Mouse (Mus musculus) CD4-positive, CD25-positive, alpha-beta regulatory T cell, adult 4 months (primary cell): ENCODE measurements around the gene Rasl10a. TPM values are rescaled to one million over a fixed set of nuclear protein-coding genes. Genes with fewer than 3 reads are reported as not detected.
A peak's percentile ranks its signal among the peaks of the same experiment; 100 is the strongest.

Experiments used
- ATAC-seq: one replicate; pipeline ENCODE4 v1.8.0; 2017
- polyA plus RNA-seq, 2 experiments: library from polyadenylated mRNA; unstranded; fragments of 100-300 nt; shearing (Covaris generic); gene quantifications; one replicate each; pipeline ENCODE4 v1.2.1; 2017

The Rasl10a gene
- polyA plus RNA-seq, 2 experiments from 2014 or later = not detected

DNA sequence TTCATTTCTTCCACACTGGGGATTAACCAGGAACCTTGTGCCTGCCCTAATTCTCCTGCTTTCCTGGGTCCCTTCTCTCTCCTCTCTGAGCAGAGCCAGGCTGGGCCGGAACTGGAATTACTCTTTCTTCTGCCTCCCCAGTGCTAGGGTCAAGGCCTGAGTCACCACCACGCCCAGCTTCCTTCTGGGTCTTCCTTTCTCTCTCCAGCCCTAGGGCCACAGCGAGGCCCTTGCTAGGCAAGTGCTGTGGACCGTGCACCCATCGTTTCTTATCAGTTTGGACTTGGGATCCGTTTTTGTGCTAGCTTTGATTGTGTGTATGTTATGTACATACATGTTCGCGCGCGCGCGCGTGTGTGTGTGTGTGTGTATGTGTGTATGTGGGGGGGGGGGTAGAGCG lies 3.8 kb upstream of the Rasl10a start:
- no peak for ATAC-seq

- ATAC-seq = no peak
Measured at GRCm38 (mm10) chr11:5054874-5055273, 3.1 kb upstream of the Rasl10a start.

DNA sequence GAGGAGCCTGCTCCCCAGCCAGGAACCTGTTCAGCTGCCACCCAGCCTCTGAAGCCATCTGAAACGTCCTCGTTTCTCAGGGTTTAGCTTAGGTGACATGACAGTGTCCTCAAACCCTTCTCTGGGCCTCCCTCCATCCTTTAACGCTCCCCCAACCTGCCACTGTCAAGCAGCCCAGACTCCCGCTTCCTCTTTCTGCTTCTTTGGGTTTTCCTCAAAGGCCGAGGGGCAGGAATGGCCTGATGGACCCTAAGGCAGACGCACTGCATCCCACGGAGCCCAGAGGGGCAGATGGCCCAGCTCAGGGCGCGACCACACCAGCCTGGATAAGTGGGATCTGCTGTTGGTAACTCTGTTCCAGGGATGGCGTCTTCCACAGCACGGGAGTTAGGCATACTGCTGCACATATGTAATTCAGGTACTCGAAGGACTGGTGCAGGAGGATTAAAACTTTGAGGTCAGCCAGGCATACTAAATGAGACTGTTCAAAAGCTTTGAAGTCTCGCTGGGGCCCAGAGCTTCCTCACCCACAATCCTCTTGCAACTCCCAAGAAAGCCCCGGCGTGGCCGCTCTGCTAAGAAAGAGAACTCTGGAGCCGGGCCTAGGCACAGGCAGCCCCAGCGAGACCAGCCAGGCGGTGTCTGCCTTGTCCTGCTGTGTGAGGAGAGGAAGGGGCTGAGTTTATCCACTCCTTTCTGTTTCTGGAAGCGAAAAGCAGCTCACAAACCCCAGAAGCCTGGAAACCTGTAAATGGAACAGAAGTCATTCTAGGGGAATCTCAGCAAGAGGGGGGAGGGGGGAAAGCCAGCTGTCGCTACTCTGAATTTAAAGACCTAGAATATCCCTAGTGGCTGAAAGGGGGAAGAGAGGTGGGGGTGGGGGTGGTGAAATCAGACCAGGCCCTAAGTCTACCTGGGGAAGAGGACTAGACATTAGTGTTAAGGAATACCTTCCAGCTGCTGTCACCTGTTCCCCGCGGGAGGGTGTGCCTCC lies 1.7 kb upstream of the Rasl10a start:
- no peak for ATAC-seq

DNA sequence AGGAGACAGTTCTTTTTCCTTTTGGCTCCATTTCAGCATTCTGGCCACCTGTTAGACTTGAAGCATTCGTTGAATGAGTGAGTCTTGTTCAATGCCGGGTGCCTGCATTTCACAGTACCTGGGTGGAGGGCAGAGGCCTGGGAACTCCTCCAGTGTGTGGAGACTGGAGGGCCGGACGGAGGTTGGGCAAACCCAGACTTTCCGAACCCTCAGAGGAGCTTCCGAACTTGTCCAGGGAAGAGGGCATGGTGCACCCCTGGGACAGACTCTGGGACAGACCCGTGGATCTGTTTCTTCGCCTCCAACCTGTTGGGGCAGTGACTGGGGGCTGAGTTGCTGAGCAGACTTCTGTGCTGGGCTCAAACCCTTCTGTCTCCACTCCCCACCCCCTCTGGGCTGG lies 864 bp upstream of the Rasl10a start:
- ATAC-seq = no peak

DNA sequence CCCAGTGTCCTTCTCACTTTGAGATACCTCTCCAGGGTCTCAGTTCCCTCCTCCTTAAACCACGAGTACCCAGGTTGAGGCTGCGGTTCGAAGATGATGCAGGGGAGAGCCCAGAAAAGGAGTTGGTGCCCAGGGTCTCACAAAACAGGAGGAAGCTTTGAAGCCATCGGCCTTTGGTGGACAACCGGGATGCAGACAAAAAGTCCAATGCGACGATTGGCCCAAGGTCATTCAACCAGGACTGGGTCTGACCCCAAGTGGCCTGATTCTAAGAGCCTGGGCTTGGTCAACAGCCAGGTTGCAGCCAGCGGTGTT lies 430 bp upstream of the Rasl10a start:
- no peak for ATAC-seq

- ATAC-seq = no peak
Measured at GRCm38 (mm10) chr11:5058783-5059182, 855 bp downstream of the Rasl10a start.

DNA sequence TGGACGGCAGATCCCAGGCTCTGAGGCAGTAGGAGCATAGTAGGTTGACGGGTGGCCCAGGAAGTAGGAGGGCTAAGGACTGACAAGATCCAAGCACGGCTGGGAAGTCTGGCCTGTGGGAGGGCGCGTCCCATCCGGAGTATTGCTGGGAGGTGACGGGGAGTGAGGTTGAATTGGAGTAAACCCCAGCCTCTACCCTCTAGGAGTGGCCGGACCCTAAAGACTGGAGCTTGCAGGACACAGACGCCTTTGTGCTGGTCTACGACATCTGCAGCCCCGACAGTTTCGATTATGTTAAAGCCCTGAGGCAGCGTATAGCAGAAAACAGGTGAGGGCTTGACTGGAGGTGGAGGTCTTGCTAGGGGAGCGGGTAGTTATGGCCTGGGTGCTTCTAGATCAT lies 1.3 kb downstream of the Rasl10a start:
- ATAC-seq = no peak

DNA sequence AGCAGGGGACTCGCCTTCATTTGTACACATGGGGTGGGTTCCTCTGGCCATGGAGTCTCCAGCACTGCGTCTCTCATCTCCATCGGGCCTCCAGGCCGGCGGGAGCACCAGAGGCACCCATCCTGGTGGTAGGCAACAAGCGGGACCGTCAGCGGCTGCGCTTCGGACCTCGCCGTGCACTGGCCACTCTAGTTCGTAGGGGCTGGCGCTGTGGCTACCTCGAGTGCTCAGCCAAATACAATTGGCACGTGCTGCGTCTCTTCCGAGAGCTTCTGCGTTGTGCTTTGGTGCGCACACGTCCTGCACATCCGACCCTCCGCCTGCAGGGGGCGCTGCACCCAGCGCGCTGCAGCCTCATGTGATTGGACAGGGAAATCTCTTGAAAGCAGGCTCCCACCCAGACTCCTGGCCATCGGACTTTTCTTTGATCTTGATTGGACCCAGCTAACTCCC lies 1.8 kb downstream of the Rasl10a start:
- no peak for ATAC-seq

- ATAC-seq = no peak
Measured at GRCm38 (mm10) chr11:5060756-5061412, 3.0 kb downstream of the Rasl10a start.

DNA sequence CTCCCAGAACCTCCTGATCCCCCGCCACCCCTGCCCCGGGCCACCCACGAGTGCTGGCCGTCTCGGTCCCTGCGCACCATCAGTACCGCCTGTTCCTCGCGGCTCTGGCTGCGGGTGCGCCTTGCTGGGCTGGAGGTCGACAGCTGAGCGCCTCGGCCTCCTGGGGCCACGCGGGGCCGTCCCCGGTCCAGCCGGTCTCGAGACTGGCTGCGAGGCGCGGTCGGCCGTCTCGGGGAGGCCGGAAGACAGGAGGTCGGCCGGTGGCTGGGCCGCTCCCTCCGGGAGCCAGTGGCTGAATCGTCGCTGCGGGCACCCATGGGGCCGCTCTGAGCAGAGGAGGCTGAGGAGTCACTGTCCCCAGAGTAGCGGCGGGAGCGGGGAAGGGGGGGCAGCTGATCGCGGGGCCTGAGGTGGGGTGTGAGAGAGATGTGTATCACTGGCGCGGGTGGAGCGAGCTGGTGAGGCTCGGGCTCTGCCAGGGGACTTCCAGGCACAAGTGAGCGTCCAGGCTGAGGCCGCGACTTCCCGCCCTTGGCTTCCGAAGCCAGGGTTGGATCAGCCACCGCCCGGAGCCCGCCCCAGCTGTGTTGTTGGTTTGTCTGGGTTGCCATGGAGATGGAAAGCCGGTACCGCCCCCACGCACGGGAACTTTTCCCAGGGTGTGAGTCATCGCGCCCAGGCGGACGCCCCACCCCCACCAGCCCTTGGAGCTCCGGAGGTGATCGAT lies 3.6 kb downstream of the Rasl10a start:
- peak; percentile 72 for ATAC-seq

GRCm38 (mm10) chr11:5062326-5062725 lies 4.4 kb downstream of the Rasl10a start:
- no peak for ATAC-seq

DNA sequence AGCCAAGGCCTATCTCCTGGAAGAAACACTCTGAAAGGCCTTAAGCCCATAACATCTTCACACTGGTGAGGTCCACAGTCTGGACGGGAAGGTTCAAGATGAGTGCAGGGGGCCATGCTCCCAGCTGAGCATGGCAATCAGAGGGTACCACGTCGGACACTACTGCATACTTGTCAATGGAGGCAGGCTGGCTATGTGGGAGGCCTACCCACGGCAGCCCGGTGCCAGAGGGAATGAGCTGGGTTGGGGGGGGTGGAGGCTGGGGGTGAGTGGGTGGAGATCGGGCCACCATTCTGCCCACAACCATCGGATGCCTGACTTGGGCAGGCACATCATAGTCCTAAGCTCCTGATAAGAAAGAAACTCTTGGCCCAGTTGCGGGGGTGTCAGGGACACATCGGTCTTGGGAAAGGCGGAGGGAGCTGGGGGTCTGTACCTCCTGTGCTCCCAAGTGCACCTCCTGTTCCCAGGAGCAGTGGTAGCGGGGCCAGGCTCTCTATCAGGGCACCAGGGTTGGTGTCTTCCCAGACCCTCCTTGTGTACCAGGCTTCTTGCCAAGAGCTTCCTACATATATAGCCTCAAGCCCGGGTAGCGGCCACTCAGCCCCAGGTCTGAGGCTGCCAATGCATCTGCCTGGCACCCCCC lies 5.1 kb downstream of the Rasl10a start:
- no peak for ATAC-seq

- no peak for ATAC-seq
Measured at GRCm38 (mm10) chr11:5063561-5064281, 5.8 kb downstream of the Rasl10a start.

DNA sequence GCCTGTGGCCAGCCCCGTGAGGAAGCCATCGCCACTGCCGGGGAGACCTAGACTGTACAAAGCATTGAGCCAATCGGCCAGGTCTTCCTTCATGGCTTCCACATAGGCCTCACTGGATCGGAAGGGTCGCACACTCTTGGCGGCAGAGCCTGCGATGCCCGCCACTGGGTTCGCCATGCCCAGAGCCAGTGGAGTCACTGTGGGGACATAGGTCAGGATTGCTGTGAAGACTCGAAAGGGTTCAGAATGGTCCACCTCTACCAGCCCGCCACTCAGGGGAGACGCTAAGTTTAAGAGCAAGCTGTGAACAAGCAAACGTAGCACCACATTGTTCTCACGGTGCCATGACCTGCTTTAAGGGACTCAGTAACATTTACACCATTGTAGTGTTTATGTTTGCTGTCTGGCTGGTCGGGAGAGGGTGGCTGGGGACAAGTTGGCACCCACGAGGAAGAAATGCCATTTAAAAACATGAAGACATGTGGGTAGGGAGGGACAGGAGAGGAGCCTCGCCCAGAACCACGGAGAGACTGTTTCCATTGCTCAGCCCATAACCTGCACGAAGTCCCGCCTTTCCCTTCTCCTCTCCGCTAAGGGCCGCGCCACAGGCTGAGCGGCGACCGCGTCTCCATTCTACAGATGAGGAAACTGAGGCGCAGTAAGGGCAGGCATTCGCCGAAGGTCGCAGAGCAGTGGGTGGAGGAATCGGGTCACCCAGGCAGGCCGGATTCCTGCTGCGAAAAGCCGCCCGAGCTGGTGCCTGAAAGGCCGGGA lies 6.5 kb downstream of the Rasl10a start:
- no peak for ATAC-seq

DNA sequence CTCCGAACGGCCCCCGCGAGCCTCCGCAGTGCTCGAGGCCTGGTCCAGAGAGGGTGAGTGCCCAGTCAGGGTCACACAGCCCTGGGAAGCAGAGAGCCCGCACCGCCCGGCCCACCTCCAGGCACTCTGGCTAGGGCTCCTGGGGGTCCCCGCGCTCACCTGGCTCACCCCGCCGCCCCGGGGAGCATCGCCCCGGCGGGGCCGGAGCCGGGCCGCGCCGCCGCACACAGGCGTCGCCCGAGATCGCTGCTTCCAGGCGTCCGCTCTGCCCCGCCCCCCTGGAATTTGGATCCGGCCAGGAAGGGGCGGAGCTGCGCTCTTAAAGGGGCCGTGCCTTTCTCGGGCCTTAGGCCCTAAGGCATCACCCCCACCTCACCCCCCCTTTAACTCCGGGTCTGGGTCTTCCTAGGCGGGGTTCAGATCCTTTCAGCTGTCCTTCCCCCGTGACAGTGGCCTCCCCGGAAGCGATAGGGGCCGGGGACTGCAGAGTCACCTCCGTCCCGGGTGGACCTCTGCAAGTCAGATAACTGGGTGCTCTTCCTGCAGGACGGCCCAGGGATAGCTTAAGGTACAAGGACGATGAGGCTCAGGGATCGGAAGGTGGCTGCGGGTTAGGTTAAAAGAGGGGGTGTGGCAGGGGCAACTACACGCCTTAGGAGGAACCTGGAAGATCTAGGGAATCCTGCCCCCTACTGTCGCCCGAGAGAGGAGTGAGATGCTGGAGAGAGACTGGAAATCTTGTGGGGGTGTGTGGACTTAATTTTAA lies 7.3 kb downstream of the Rasl10a start, which contains the start of gene Gas2l1:
Gas2l1 (minus strand) TSS at position 272 of the 766 bp plus-strand sequence.
- peak; percentile 38 for ATAC-seq

DNA sequence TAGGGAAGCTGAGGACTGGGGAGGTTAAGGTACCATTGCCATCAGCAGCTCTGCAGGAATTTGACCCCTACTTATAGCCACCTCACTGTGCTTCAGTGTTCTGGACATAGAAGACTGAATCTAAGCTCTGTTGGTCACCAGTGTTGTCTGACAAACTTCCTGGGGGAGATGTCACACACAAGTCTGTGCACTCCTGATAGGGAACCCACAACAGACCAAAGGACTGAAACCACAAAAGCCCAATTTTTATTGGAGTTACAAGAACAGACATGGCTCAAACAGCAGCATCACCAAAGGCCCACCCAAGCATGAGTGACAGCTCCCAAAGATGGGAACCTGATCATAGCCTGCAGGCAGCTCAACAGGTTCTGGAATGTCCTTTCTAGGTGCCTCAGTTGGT lies 9.1 kb downstream of the Rasl10a start:
- no peak for ATAC-seq

GRCm38 (mm10) chr11:5068126-5068971 lies 10.4 kb downstream of the Rasl10a start:
- no peak for ATAC-seq

DNA sequence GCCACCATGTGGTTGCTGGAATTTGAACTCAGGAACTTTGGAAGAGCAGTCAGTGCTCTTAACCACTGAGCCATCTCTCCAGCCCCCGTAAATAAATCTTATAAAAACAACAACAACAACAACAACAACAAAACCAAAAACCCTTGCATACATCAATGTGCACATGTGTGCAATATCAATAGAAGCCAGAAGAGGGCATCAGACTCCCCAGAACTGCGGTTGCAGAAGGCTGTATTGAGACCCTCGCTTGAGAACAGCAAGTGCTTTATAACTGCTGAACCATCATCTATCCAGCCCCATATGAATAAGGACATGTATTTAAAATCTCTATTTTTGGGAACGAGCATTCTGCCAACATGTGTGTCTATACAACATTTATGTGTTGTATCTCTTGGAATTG lies 17.0 kb downstream of the Rasl10a start:
- ATAC-seq = no peak

DNA sequence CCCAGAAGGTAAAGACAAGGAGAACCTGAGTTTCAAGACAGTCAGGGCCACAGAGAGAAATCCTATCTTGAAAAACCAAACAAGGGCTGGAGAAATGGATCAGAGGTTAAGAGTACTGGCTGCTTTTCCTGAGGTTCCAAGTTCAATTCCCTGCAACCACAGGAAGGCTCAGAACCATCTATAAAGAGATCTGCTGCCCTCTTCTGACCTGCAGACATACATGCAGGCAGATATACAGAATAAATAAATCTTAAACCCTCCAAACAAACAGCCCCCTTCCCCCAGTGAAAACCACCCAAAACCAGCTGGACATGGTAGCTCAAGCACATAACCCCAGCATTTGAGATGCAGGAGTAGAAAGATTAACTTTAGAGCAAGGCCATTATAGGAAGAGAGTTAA lies 17.8 kb downstream of the Rasl10a start:
- ATAC-seq = no peak
